Mouse (Mus musculus): Measurements from ENCODE around the gene Arrdc5. TPM values are rescaled to one million over a fixed set of nuclear protein-coding genes. Genes with fewer than 3 reads are reported as not detected.

The Arrdc5 gene
- polyA plus RNA-seq, 1 experiment, result not detected

DNA sequence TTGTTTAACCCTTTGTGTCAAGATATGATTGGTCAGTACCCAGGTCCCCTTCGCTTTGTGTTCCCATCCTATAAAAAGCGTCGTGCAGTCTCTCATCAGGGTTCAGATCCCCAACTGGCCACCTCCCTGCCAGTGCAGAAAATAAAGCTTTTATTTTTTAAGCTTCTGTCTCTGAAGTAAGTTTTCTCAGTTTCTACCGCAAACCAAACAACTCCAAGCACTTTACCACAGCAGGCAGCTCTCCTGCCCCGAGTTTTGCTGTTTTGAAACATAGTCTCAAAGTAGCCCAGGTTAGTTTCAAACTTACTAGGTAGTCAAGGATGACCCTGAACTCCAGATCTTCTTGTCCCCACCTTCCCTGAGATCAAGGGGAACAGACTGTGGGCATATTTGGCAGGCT lies 21.7 kb downstream of the Arrdc5 start:
- Histone ChIP-seq H3K4me3 (ENCODE audit: low read depth, low read length) (no peak overlapping the region), H3K4me1 (ENCODE audit: control insufficient read depth, insufficient read depth, low read length) (peaks cover 3% of the 10 kb centered on the region), H3K27me3 (ENCODE audit: control insufficient read depth, insufficient read depth, low read length, poor library complexity, severe bottlenecking) (no peaks in the 10 kb centered on the region), H3K36me3 (ENCODE audit: control insufficient read depth, insufficient read depth, low read length, poor library complexity, severe bottlenecking) (peaks cover 6% of the 10 kb centered on the region), H3K9me3 (replicated peaks; ENCODE audit: control insufficient read depth, insufficient read depth, low read length, poor library complexity, severe bottlenecking) (no peaks in the 10 kb centered on the region), H3K27ac (ENCODE audit: insufficient read depth, low read length) (no peak overlapping the region), H3K9ac (ENCODE audit: low read depth, poor library complexity, severe bottlenecking) (no peak overlapping the region)
- TF ChIP-seq EP300 (IDR thresholded peaks at IDR 0.05; ENCODE audit: insufficient read depth, low read depth, low read length) (no peak), CTCF (IDR thresholded peaks at IDR 0.05; ENCODE audit: low read depth, low read length) (no peak), POLR2A (IDR thresholded peaks at IDR 0.05; ENCODE audit: insufficient read depth, low read length) (no peak)

- Histone ChIP-seq H3K9ac (ENCODE audit: low read depth, poor library complexity, severe bottlenecking) (0 out of 2 replicates have a peak overlapping the region, but pooled peaks have one; percentile 62), H3K4me1 (ENCODE audit: control insufficient read depth, insufficient read depth, low read length) (peaks cover 3% of the 10 kb centered on the region), H3K27me3 (ENCODE audit: control insufficient read depth, insufficient read depth, low read length, poor library complexity, severe bottlenecking) (no peaks in the 10 kb centered on the region), H3K4me3 (ENCODE audit: low read depth, low read length) (no peak overlapping the region), H3K9me3 (replicated peaks; ENCODE audit: control insufficient read depth, insufficient read depth, low read length, poor library complexity, severe bottlenecking) (no peaks in the 10 kb centered on the region), H3K36me3 (ENCODE audit: control insufficient read depth, insufficient read depth, low read length, poor library complexity, severe bottlenecking) (peaks cover 6% of the 10 kb centered on the region), H3K27ac (ENCODE audit: insufficient read depth, low read length) (peak overlapping the region; percentile 52; the same call in 1 of the 2 replicates)
- TF ChIP-seq EP300 (IDR thresholded peaks at IDR 0.05; ENCODE audit: insufficient read depth, low read depth, low read length), result no peak
- no peak for TF ChIP-seq POLR2A (IDR thresholded peaks at IDR 0.05; ENCODE audit: insufficient read depth, low read length)
- no peak for TF ChIP-seq CTCF (IDR thresholded peaks at IDR 0.05; ENCODE audit: low read depth, low read length)
Observed at GRCm38 (mm10) chr17:56277567-56277893, 22.6 kb downstream of the Arrdc5 start.

GRCm38 (mm10) chr17:56276643-56277566 lies 23.2 kb downstream of the Arrdc5 start, which contains the start of gene Ticam1:
Ticam1 (minus strand) TSS chr17:56276786.
- peaks cover 3% of the 10 kb centered on the region for H3K4me1 ChIP-seq (ENCODE audit: control insufficient read depth, insufficient read depth, low read length)
- no peak for TF ChIP-seq CTCF (IDR thresholded peaks at IDR 0.05; ENCODE audit: low read depth, low read length)
- no peak for TF ChIP-seq POLR2A (IDR thresholded peaks at IDR 0.05; ENCODE audit: insufficient read depth, low read length)
- TF ChIP-seq EP300 (IDR thresholded peaks at IDR 0.05; ENCODE audit: insufficient read depth, low read depth, low read length), result no peak
- H3K27me3 ChIP-seq (ENCODE audit: control insufficient read depth, insufficient read depth, low read length, poor library complexity, severe bottlenecking), result no peaks in the 10 kb centered on the region
- peak within 1 kb of the TSS; percentile 52 for H3K27ac ChIP-seq (ENCODE audit: insufficient read depth, low read length)
- H3K36me3 ChIP-seq (ENCODE audit: control insufficient read depth, insufficient read depth, low read length, poor library complexity, severe bottlenecking), result peaks cover 6% of the 10 kb centered on the region
- H3K9me3 ChIP-seq (replicated peaks; ENCODE audit: control insufficient read depth, insufficient read depth, low read length, poor library complexity, severe bottlenecking), result no peaks in the 10 kb centered on the region
- H3K4me3 ChIP-seq (ENCODE audit: low read depth, low read length), result peak within 1 kb of the TSS; percentile 86
- H3K9ac ChIP-seq (ENCODE audit: low read depth, poor library complexity, severe bottlenecking), result peak within 1 kb of the TSS; percentile 62

DNA sequence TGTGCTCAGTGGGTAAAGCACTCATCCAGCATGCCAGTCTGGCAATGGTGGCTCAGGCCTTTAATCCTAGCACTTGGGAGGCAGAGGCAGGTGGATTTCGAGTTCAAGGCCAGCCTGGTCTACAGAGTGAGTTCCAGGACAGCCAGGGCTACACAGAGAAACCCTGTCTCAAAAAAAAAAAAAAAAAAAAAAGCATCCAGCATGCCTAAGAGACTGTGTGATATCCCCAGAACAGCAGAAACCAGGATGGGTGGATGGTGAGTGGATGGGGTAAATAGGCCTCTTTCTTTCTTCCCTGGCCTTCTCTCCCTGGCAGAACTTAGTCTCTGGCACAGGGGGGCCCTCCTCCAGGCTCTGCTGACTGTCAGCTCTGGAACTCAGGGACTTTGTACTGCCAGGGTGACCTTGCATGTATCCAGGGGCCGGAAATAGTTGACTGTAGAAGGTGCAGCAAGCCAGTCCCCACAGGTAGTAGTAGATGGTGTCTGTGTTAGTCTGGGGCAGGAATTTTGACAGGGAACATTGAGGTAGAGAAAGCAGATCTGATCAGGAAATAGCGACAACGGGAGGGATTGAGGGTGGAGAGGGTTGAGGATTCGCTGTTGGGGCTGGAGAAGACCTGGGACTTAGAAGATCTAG lies 24.1 kb downstream of the Arrdc5 start:
- Histone ChIP-seq H3K4me3 (ENCODE audit: low read depth, low read length) (peak overlapping the region; percentile 86), H3K4me1 (ENCODE audit: control insufficient read depth, insufficient read depth, low read length) (peaks cover 3% of the 10 kb centered on the region), H3K27me3 (ENCODE audit: control insufficient read depth, insufficient read depth, low read length, poor library complexity, severe bottlenecking) (no peaks in the 10 kb centered on the region), H3K9me3 (replicated peaks; ENCODE audit: control insufficient read depth, insufficient read depth, low read length, poor library complexity, severe bottlenecking) (no peaks in the 10 kb centered on the region), H3K36me3 (ENCODE audit: control insufficient read depth, insufficient read depth, low read length, poor library complexity, severe bottlenecking) (peaks cover 6% of the 10 kb centered on the region), H3K27ac (ENCODE audit: insufficient read depth, low read length) (0 out of 2 replicates have a peak overlapping the region, but pooled peaks have one; percentile 26), H3K9ac (ENCODE audit: low read depth, poor library complexity, severe bottlenecking) (peak overlapping the region; percentile 62)
- TF ChIP-seq CTCF (IDR thresholded peaks at IDR 0.05; ENCODE audit: low read depth, low read length), result no peak
- no peak for TF ChIP-seq EP300 (IDR thresholded peaks at IDR 0.05; ENCODE audit: insufficient read depth, low read depth, low read length)
- no peak for TF ChIP-seq POLR2A (IDR thresholded peaks at IDR 0.05; ENCODE audit: insufficient read depth, low read length)

DNA sequence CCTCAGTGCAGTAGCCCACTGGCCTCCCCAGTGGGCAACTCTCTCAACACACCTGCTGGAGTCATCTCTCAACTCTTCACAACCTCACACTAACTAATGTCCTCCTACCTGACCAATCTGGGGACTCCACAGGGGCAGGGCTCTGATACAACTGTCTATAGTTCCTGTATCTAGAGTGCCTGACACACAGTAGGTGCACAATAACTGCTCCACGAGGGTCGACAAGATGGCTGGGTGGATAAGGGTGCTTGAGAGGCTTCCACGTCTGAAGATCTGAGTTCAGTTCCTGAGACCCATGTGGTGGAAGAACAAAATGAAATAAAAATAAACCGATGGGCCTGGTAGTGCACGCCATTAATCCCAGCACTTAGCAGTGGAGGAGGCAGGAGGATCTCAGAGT lies 26.1 kb downstream of the Arrdc5 start:
- no peak for TF ChIP-seq EP300 (IDR thresholded peaks at IDR 0.05; ENCODE audit: insufficient read depth, low read depth, low read length)
- TF ChIP-seq CTCF (IDR thresholded peaks at IDR 0.05; ENCODE audit: low read depth, low read length), result no peak
- TF ChIP-seq POLR2A (IDR thresholded peaks at IDR 0.05; ENCODE audit: insufficient read depth, low read length), result no peak
- H3K4me1 ChIP-seq (ENCODE audit: control insufficient read depth, insufficient read depth, low read length), result no peaks in the 10 kb centered on the region
- H3K4me3 ChIP-seq (ENCODE audit: low read depth, low read length), result no peak overlapping the region
- H3K27ac ChIP-seq (ENCODE audit: insufficient read depth, low read length), result no peak overlapping the region
- peaks cover 4% of the 10 kb centered on the region for H3K36me3 ChIP-seq (ENCODE audit: control insufficient read depth, insufficient read depth, low read length, poor library complexity, severe bottlenecking)
- H3K9me3 ChIP-seq (replicated peaks; ENCODE audit: control insufficient read depth, insufficient read depth, low read length, poor library complexity, severe bottlenecking), result no peaks in the 10 kb centered on the region
- no peaks in the 10 kb centered on the region for H3K27me3 ChIP-seq (ENCODE audit: control insufficient read depth, insufficient read depth, low read length, poor library complexity, severe bottlenecking)
- no peak overlapping the region for H3K9ac ChIP-seq (ENCODE audit: low read depth, poor library complexity, severe bottlenecking)

Data from ES-Bruce4 (cell line).